Mouse (Mus musculus) 3T3-L1 (cell line): ENCODE measurements around the gene Gal3st4.

ENCODE experiments used
- DNase-seq: peaks from one replicate; pipeline ENCODE4 v3.0.0-alpha.2; 2015; ENCODE audit warnings: low read depth, low spot score

The Gal3st4 gene

GRCm38 (mm10) chr5:138262001-138262400 is 10.6 kb downstream of the Gal3st4 start:
- DNase-seq, result no peak

GRCm38 (mm10) chr5:138260834-138261233 is 11.8 kb downstream of the Gal3st4 start:
- no peak for DNase-seq

- DNase-seq, result no peak
Observed at GRCm38 (mm10) chr5:138260051-138260450, 12.6 kb downstream of the Gal3st4 start.

- no peak for DNase-seq
Observed at GRCm38 (mm10) chr5:138258993-138259392, 13.6 kb downstream of the Gal3st4 start.

GRCm38 (mm10) chr5:138258542-138258941 is 14.1 kb downstream of the Gal3st4 start:
- DNase-seq, result no peak

- no peak for DNase-seq
Observed at GRCm38 (mm10) chr5:138258078-138258477, 14.6 kb downstream of the Gal3st4 start.

GRCm38 (mm10) chr5:138257585-138257978 is 15.1 kb downstream of the Gal3st4 start:
- no peak for DNase-seq

- peak; percentile 52 for DNase-seq
Observed at GRCm38 (mm10) chr5:138256966-138257584, 15.6 kb downstream of the Gal3st4 start.

GRCm38 (mm10) chr5:138256094-138256467 is 16.6 kb downstream of the Gal3st4 start:
- no peak for DNase-seq

- DNase-seq, result peak; percentile 100
Observed at GRCm38 (mm10) chr5:138255353-138256093, 17.1 kb downstream of the Gal3st4 start, which contains the start of gene Lamtor4. TSS of gene Lamtor4 (plus strand) at chr5:138255482.

GRCm38 (mm10) chr5:138253061-138253460 is 19.6 kb downstream of the Gal3st4 start:
- no peak for DNase-seq

- no peak for DNase-seq
Observed at GRCm38 (mm10) chr5:138251144-138251543, 21.5 kb downstream of the Gal3st4 start.

GRCm38 (mm10) chr5:138241511-138241910 is 31.1 kb downstream of the Gal3st4 start:
- no peak for DNase-seq

- no peak for DNase-seq
Observed at GRCm38 (mm10) chr5:138234224-138234623, 38.4 kb downstream of the Gal3st4 start.

GRCm38 (mm10) chr5:138233778-138234177 is 38.9 kb downstream of the Gal3st4 start:
- DNase-seq, result no peak

GRCm38 (mm10) chr5:138229511-138229910 is 43.1 kb downstream of the Gal3st4 start:
- DNase-seq, result no peak

- peak; percentile 60 for DNase-seq
Observed at GRCm38 (mm10) chr5:138228026-138228425, 44.6 kb downstream of the Gal3st4 start.

- no peak for DNase-seq
Observed at GRCm38 (mm10) chr5:138227367-138227766, 45.3 kb downstream of the Gal3st4 start.

GRCm38 (mm10) chr5:138226491-138226890 is 46.1 kb downstream of the Gal3st4 start:
- DNase-seq, result no peak

GRCm38 (mm10) chr5:138225700-138226099 is 46.9 kb downstream of the Gal3st4 start, which contains the start of gene Nxpe5:
TSS of gene Nxpe5 (plus strand) at chr5:138225898.
- no peak for DNase-seq

- no peak for DNase-seq
Observed at GRCm38 (mm10) chr5:138223287-138223686, 49.4 kb downstream of the Gal3st4 start.

- DNase-seq, result peak; percentile 91
Observed at GRCm38 (mm10) chr5:138222111-138222510, 50.5 kb downstream of the Gal3st4 start.

- DNase-seq, result no peak
Observed at GRCm38 (mm10) chr5:138219864-138220263, 52.8 kb downstream of the Gal3st4 start.
